Mouse (Mus musculus) cortical plate, adult 2 months (tissue): Measurements from ENCODE around the gene Fbxo44.

Source experiments
- CTCF ChIP-seq: fragments of 200-500 bp; IDR thresholded peaks from 2 replicates; pipeline ENCODE4 v1.5.1; 2011; ENCODE audit warnings: mild to moderate bottlenecking, control low read depth, low read length; ENCODE audit not compliant: insufficient read depth; ENCODE audit errors: extremely low read depth
- POLR2A ChIP-seq: fragments of 200-500 bp; IDR thresholded peaks from 2 replicates; pipeline ENCODE4 v1.6.1; 2011; ENCODE audit warnings: mild to moderate bottlenecking, low read length, control low read depth; ENCODE audit not compliant: insufficient read depth; ENCODE audit errors: extremely low read depth

DNA sequence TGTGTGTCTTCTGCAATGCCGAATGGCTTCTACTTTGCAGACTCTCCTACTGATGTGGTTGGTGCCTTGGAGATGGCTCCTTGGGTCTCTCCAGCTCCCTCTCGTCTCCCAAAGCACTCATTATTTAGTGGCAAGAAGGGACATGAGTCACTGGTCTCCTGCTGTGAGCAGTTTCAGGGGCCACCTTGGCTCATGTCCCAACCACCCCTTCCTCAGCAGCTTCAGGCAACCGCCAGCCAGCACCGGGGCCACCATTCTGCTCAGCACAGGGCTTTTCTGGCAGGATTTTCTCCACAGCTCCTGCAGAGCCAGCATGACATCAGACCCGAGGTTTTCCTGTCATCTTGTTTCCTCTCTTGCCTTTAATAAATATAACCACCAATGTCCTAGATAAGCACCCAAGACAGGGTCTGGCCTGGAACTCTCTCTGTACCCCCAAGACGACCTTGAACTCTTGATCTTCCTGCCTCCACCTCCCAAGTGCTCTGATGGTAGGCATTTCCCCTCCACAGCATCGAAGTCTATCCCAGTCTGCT, 51.6 kb downstream of the Fbxo44 start:
- TF ChIP-seq CTCF (no peak), POLR2A (no peak)
